Mouse (Mus musculus): ENCODE measurements at regions not wholly inside any gene's neighbourhood (a gene's known extent, or its start where the extent isn't known, plus 50 kb on each side); places are given as distances from the start of the nearest gene placed in this dataset.

GRCm38 (mm10) chr4:45746451-45746850 is 52.4 kb upstream of the Aldh1b1 start:
- no peak for DNase-seq (ENCODE audit: low spot score in 2 of 2)
- intact Hi-C loops (cut with DNase I) = no loop called here

GRCm38 (mm10) chr4:45745746-45746145 is 53.1 kb upstream of the Aldh1b1 start:
- intact Hi-C loops (cut with DNase I) = no loop called here
- DNase-seq (ENCODE audit: low spot score in 2 of 2) = no peak

GRCm38 (mm10) chr4:45744849-45745407 is 53.9 kb upstream of the Aldh1b1 start:
- intact Hi-C loops (cut with DNase I) = no loop called here
- no peak for DNase-seq (ENCODE audit: low spot score in 2 of 2)

- no peak for DNase-seq (ENCODE audit: low spot score in 2 of 2)
- intact Hi-C loops (cut with DNase I) = no loop called here
Measured at GRCm38 (mm10) chr4:45740779-45741365, 58.0 kb upstream of the Aldh1b1 start.

GRCm38 (mm10) chr4:45740319-45740718 is 58.5 kb upstream of the Aldh1b1 start:
- intact Hi-C loops (cut with DNase I) = no loop called here
- no peak for DNase-seq (ENCODE audit: low spot score in 2 of 2)

- DNase-seq (ENCODE audit: low spot score in 2 of 2) = no peak
- intact Hi-C loops (cut with DNase I) = no loop called here
Measured at GRCm38 (mm10) chr4:45739696-45740095, 59.1 kb upstream of the Aldh1b1 start.

- intact Hi-C loops (cut with DNase I) = no loop called here
Measured at GRCm38 (mm10) chr4:45739168-45739567, 59.7 kb upstream of the Aldh1b1 start.

GRCm38 (mm10) chr4:45738746-45739145 is 60.1 kb upstream of the Aldh1b1 start:
- DNase-seq (ENCODE audit: low spot score in 2 of 2) = no peak
- intact Hi-C loops (cut with DNase I) = no loop called here

More at GRCm38 (mm10) chr4:45739168-45739567, 59.7 kb upstream of the Aldh1b1 start:
- DNase-seq (ENCODE audit: low spot score in 2 of 2) = peak in 1 of 2 experiments; percentile 28

GRCm38 (mm10) chr4:45736215-45736815 is 62.5 kb upstream of the Aldh1b1 start:
- DNase-seq (ENCODE audit: low spot score in 2 of 2) = no peak
- intact Hi-C loops (cut with DNase I) = no loop called here

GRCm38 (mm10) chr4:45734011-45734410 is 64.8 kb upstream of the Aldh1b1 start:
- no peak for DNase-seq (ENCODE audit: low spot score in 2 of 2)
- intact Hi-C loops (cut with DNase I) = no loop called here

- DNase-seq (ENCODE audit: low spot score in 2 of 2) = no peak
- intact Hi-C loops (cut with DNase I) = no loop called here
Measured at GRCm38 (mm10) chr4:45730862-45731831, 67.7 kb upstream of the Aldh1b1 start.

GRCm38 (mm10) chr4:45729801-45730200 is 69.0 kb upstream of the Aldh1b1 start:
- intact Hi-C loops (cut with DNase I) = no loop called here

GRCm38 (mm10) chr4:45728825-45729224 is 70.0 kb upstream of the Aldh1b1 start:
- no peak for DNase-seq (ENCODE audit: low spot score in 2 of 2)
- intact Hi-C loops (cut with DNase I) = no loop called here

More at GRCm38 (mm10) chr4:45729801-45730200, 69.0 kb upstream of the Aldh1b1 start:
- DNase-seq (ENCODE audit: low spot score in 2 of 2) = no peak

GRCm38 (mm10) chr4:45727915-45728314 is 70.9 kb upstream of the Aldh1b1 start:
- DNase-seq (ENCODE audit: low spot score in 2 of 2) = no peak
- intact Hi-C loops (cut with DNase I) = no loop called here

- intact Hi-C loops (cut with DNase I) = no loop called here
- DNase-seq (ENCODE audit: low spot score in 2 of 2) = no peak
Measured at GRCm38 (mm10) chr4:45727474-45727873, 71.3 kb upstream of the Aldh1b1 start.

GRCm38 (mm10) chr4:45726783-45727182 is 72.0 kb upstream of the Aldh1b1 start:
- DNase-seq (ENCODE audit: low spot score in 2 of 2) = no peak
- intact Hi-C loops (cut with DNase I) = no loop called here

- intact Hi-C loops (cut with DNase I) = no loop called here
- DNase-seq (ENCODE audit: low spot score in 2 of 2) = no peak
Measured at GRCm38 (mm10) chr4:45725055-45725910, 73.5 kb upstream of the Aldh1b1 start.

- intact Hi-C loops (cut with DNase I) = no loop called here
- DNase-seq (ENCODE audit: low spot score in 2 of 2) = no peak
Measured at GRCm38 (mm10) chr4:45720352-45720751, 78.5 kb upstream of the Aldh1b1 start.

- DNase-seq (ENCODE audit: low spot score in 2 of 2) = no peak
- intact Hi-C loops (cut with DNase I) = no loop called here
Measured at GRCm38 (mm10) chr4:45719564-45719963, 79.3 kb upstream of the Aldh1b1 start.
